Mouse (Mus musculus) stomach, embryonic 16.5 days (tissue): ENCODE measurements around the gene Rnf169. TPM values are rescaled to one million over a fixed set of nuclear protein-coding genes. Genes with fewer than 3 reads are reported as not detected.
A peak's percentile ranks its signal among the peaks of the same experiment; 100 is the strongest.

Source experiments
- ATAC-seq: fragments of 200-750 bp; cut with Nextera tagmentation; 2 replicates; pipeline ENCODE4 v1.8.0; 2017; ENCODE audit warnings: moderate number of reproducible peaks, moderate TSS enrichment; ENCODE audit not compliant: insufficient read depth, low FRiP score
- H3K27ac ChIP-seq: fragments of 300-500 bp; sonication (generic); 2 replicates; pipeline ENCODE4 v1.5.1; 2014; ENCODE audit warnings: low read length
- H3K27me3 ChIP-seq: fragments of 300-500 bp; sonication (generic); 2 replicates; pipeline ENCODE4 v1.6.1; 2014; ENCODE audit warnings: low read length, control low read depth, mixed read lengths; ENCODE audit not compliant: control insufficient read depth, insufficient read depth
- H3K36me3 ChIP-seq: fragments of 300-500 bp; sonication (generic); 2 replicates; pipeline ENCODE4 v1.6.1; 2014; ENCODE audit warnings: low read length; ENCODE audit not compliant: control insufficient read depth, insufficient read depth
- H3K4me1 ChIP-seq: fragments of 300-500 bp; sonication (generic); 2 replicates; pipeline ENCODE4 v1.6.1; 2014; ENCODE audit warnings: low read length, control low read depth, mixed read lengths; ENCODE audit not compliant: control insufficient read depth, insufficient read depth
- H3K4me2 ChIP-seq: fragments of 300-500 bp; sonication (generic); 2 replicates; pipeline ENCODE4 v1.6.1; 2014; ENCODE audit warnings: low read depth, low read length, mixed read lengths
- H3K4me3 ChIP-seq: fragments of 300-500 bp; sonication (generic); replicated peaks from 2 replicates; pipeline ENCODE4 v1.5.1; 2014; ENCODE audit warnings: mild to moderate bottlenecking, low read length
- H3K9ac ChIP-seq: fragments of 300-500 bp; sonication (generic); 2 replicates; pipeline ENCODE4 v1.6.1; 2014; ENCODE audit warnings: low read length
- H3K9me3 ChIP-seq: fragments of 300-500 bp; sonication (generic); replicated peaks from 2 replicates; pipeline ENCODE4 v1.6.1; 2016; ENCODE audit warnings: low read length, control low read depth; ENCODE audit not compliant: control insufficient read depth
- WGBS: fragments of 180-500 bp; shearing (Covaris S2); extraction: QIAGEN DNeasy Blood & Tissue Kit; methylation state at CpG from one replicate; pipeline ENCODE4 v1.1.7; 2014; 5-methylcytosine and 5-hydroxymethylcytosine counted together
- polyA plus RNA-seq: library from polyadenylated mRNA; unstranded; fragments of >200 nt; fragmentation: Nextera tagmentation; extraction: Ambion mirVana; gene quantifications from 2 replicates; pipeline ENCODE4 v1.2.1, GENCODE M21; 2015

The Rnf169 gene
- polyA plus RNA-seq, 1 experiment from 2014 or later = 4.5 TPM

GRCm38 (mm10) chr7:100008765-100009164, 28.5 kb upstream of the Rnf169 start:
- 91% methylated on average over 4 of the region's 4 CpGs for whole genome bisulfite sequencing
- H3K27ac ChIP-seq = no peak overlapping the region
- H3K4me2 ChIP-seq = no peak overlapping the region
- no peaks in the 10 kb centered on the region for H3K9me3 ChIP-seq
- peaks cover 7% of the 10 kb centered on the region for H3K4me1 ChIP-seq
- H3K4me3 ChIP-seq = no peak overlapping the region
- H3K27me3 ChIP-seq = peaks cover 56% of the 10 kb centered on the region
- H3K9ac ChIP-seq = no peak overlapping the region
- no peaks in the 10 kb centered on the region for H3K36me3 ChIP-seq
- ATAC-seq = no peak

GRCm38 (mm10) chr7:100006411-100006810, 26.2 kb upstream of the Rnf169 start:
- no peak overlapping the region for H3K9ac ChIP-seq
- 3% methylated on average over 11 of the region's 11 CpGs for WGBS
- H3K9me3 ChIP-seq = no peaks in the 10 kb centered on the region
- peak overlapping the region; percentile 95 for H3K4me2 ChIP-seq
- H3K4me3 ChIP-seq = peak overlapping the region; percentile 55
- H3K4me1 ChIP-seq = peaks cover 7% of the 10 kb centered on the region
- H3K27me3 ChIP-seq = peaks cover 56% of the 10 kb centered on the region
- no peak overlapping the region for H3K27ac ChIP-seq
- no peaks in the 10 kb centered on the region for H3K36me3 ChIP-seq
- ATAC-seq = no peak

GRCm38 (mm10) chr7:100005790-100006189, 25.5 kb upstream of the Rnf169 start, which contains the start of gene Chrdl2:
Chrdl2 (plus strand) TSS chr7:100006172.
- no peaks in the 10 kb centered on the region for H3K36me3 ChIP-seq
- no peak within 1 kb of the TSS for H3K27ac ChIP-seq
- 1% methylated on average over 36 of the region's 44 CpGs for WGBS
- peak; percentile 59; the same call in 1 of the 2 replicates for ATAC-seq
- peaks cover 7% of the 10 kb centered on the region for H3K4me1 ChIP-seq
- no peaks in the 10 kb centered on the region for H3K9me3 ChIP-seq
- H3K4me2 ChIP-seq = peak within 1 kb of the TSS; percentile 95
- H3K9ac ChIP-seq = peak within 1 kb of the TSS; percentile 56
- peak within 1 kb of the TSS; percentile 55 for H3K4me3 ChIP-seq
- peaks cover 56% of the 10 kb centered on the region for H3K27me3 ChIP-seq

GRCm38 (mm10) chr7:100003781-100004180, 23.5 kb upstream of the Rnf169 start:
- Histone ChIP-seq H3K27me3 (peaks cover 49% of the 10 kb centered on the region), H3K9me3 (no peaks in the 10 kb centered on the region), H3K4me1 (peaks cover 7% of the 10 kb centered on the region), H3K36me3 (no peaks in the 10 kb centered on the region), H3K4me2 (no peak overlapping the region), H3K27ac (no peak overlapping the region), H3K9ac (no peak overlapping the region), H3K4me3 (no peak overlapping the region)
- 52% methylated on average over 9 of the region's 9 CpGs for WGBS
- no peak for ATAC-seq

GRCm38 (mm10) chr7:99998668-99999067, 18.4 kb upstream of the Rnf169 start:
- H3K9ac ChIP-seq = no peak overlapping the region
- H3K9me3 ChIP-seq = no peaks in the 10 kb centered on the region
- no peak overlapping the region for H3K4me2 ChIP-seq
- H3K4me3 ChIP-seq = no peak overlapping the region
- H3K4me1 ChIP-seq = no peaks in the 10 kb centered on the region
- no peaks in the 10 kb centered on the region for H3K36me3 ChIP-seq
- no peaks in the 10 kb centered on the region for H3K27me3 ChIP-seq
- no peak for ATAC-seq
- 81% methylated on average over 3 of the region's 3 CpGs for WGBS
- H3K27ac ChIP-seq = no peak overlapping the region

GRCm38 (mm10) chr7:99995186-99995585, 14.9 kb upstream of the Rnf169 start:
- H3K9ac ChIP-seq = no peak overlapping the region
- WGBS = 70% methylated on average over 7 of the region's 7 CpGs
- H3K36me3 ChIP-seq = no peaks in the 10 kb centered on the region
- H3K27me3 ChIP-seq = no peaks in the 10 kb centered on the region
- ATAC-seq = no peak
- no peaks in the 10 kb centered on the region for H3K9me3 ChIP-seq
- no peak overlapping the region for H3K4me3 ChIP-seq
- H3K4me1 ChIP-seq = no peaks in the 10 kb centered on the region
- H3K4me2 ChIP-seq = no peak overlapping the region
- no peak overlapping the region for H3K27ac ChIP-seq

GRCm38 (mm10) chr7:99993159-99993558, 12.9 kb upstream of the Rnf169 start:
- H3K4me3 ChIP-seq = no peak overlapping the region
- 84% methylated on average over 7 of the region's 7 CpGs for WGBS
- no peak for ATAC-seq
- H3K36me3 ChIP-seq = no peaks in the 10 kb centered on the region
- no peak overlapping the region for H3K27ac ChIP-seq
- no peak overlapping the region for H3K9ac ChIP-seq
- H3K27me3 ChIP-seq = no peaks in the 10 kb centered on the region
- H3K9me3 ChIP-seq = no peaks in the 10 kb centered on the region
- no peak overlapping the region for H3K4me2 ChIP-seq
- no peaks in the 10 kb centered on the region for H3K4me1 ChIP-seq

GRCm38 (mm10) chr7:99990990-99991707, 10.9 kb upstream of the Rnf169 start:
- Histone ChIP-seq H3K27ac (no peak overlapping the region), H3K9me3 (no peaks in the 10 kb centered on the region), H3K4me3 (no peak overlapping the region), H3K4me2 (no peak overlapping the region), H3K9ac (no peak overlapping the region), H3K27me3 (no peaks in the 10 kb centered on the region), H3K4me1 (no peaks in the 10 kb centered on the region), H3K36me3 (no peaks in the 10 kb centered on the region)
- peak; percentile 60 for ATAC-seq
- 65% methylated on average over 8 of the region's 8 CpGs for WGBS

- Histone ChIP-seq H3K27me3 (no peaks in the 10 kb centered on the region), H3K36me3 (no peaks in the 10 kb centered on the region), H3K9me3 (no peaks in the 10 kb centered on the region), H3K4me3 (no peak overlapping the region), H3K9ac (no peak overlapping the region), H3K27ac (no peak overlapping the region), H3K4me2 (no peak overlapping the region), H3K4me1 (no peaks in the 10 kb centered on the region)
- ATAC-seq = no peak
- WGBS = 62% methylated on average over 15 of the region's 15 CpGs
These were observed 9.9 kb upstream of the Rnf169 start for GRCm38 (mm10) chr7:99989844-99990760.
